Mouse (Mus musculus) embryo, embryonic 11.5 days (tissue): ENCODE data around the gene Gm9803.
A peak's percentile ranks its signal among the peaks of the same experiment; 100 is the strongest.

ENCODE experiments used
- DNase-seq: peaks from one replicate; pipeline ENCODE4 v3.0.0-alpha.2; 2012; ENCODE audit warnings: low read depth, low spot score

Gm9803 gene

GRCm38 (mm10) chr10:43512976-43513375, 10.9 kb upstream of the Gm9803 start:
- DNase-seq = no peak

- DNase-seq = no peak
These were observed 6.8 kb upstream of the Gm9803 start for GRCm38 (mm10) chr10:43516992-43517660.

- no peak for DNase-seq
These were observed 6.0 kb upstream of the Gm9803 start for GRCm38 (mm10) chr10:43517836-43518235.

- no peak for DNase-seq
These were observed 5.5 kb upstream of the Gm9803 start for GRCm38 (mm10) chr10:43518368-43518767.

GRCm38 (mm10) chr10:43519977-43520376, 3.9 kb upstream of the Gm9803 start:
- no peak for DNase-seq

- no peak for DNase-seq
These were observed 3.7 kb downstream of the Gm9803 start for GRCm38 (mm10) chr10:43527283-43528269.

GRCm38 (mm10) chr10:43534382-43534781, 10.5 kb downstream of the Gm9803 start:
- DNase-seq = no peak

GRCm38 (mm10) chr10:43537652-43538051, 13.8 kb downstream of the Gm9803 start:
- no peak for DNase-seq

- no peak for DNase-seq
These were observed 14.9 kb downstream of the Gm9803 start for GRCm38 (mm10) chr10:43538831-43539230.

- DNase-seq = no peak
These were observed 15.9 kb downstream of the Gm9803 start for GRCm38 (mm10) chr10:43539746-43540310.

- peak; percentile 92 for DNase-seq
These were observed 16.7 kb downstream of the Gm9803 start, which contains the start of gene 1700021F05Rik for GRCm38 (mm10) chr10:43540442-43541152. 1700021F05Rik (minus strand) TSS chr10:43540994.

- no peak for DNase-seq
These were observed 17.3 kb downstream of the Gm9803 start for GRCm38 (mm10) chr10:43541153-43541544.

GRCm38 (mm10) chr10:43549411-43549810, 25.5 kb downstream of the Gm9803 start:
- no peak for DNase-seq

- DNase-seq = no peak
These were observed 27.0 kb downstream of the Gm9803 start for GRCm38 (mm10) chr10:43550923-43551322.

GRCm38 (mm10) chr10:43551388-43551787, 27.5 kb downstream of the Gm9803 start:
- DNase-seq = no peak

- DNase-seq = no peak
These were observed 33.8 kb downstream of the Gm9803 start for GRCm38 (mm10) chr10:43557630-43558165.

- no peak for DNase-seq
These were observed 35.4 kb downstream of the Gm9803 start for GRCm38 (mm10) chr10:43559313-43559712.

GRCm38 (mm10) chr10:43560765-43561164, 36.9 kb downstream of the Gm9803 start:
- no peak for DNase-seq

- no peak for DNase-seq
These were observed 37.4 kb downstream of the Gm9803 start for GRCm38 (mm10) chr10:43561311-43561710.
